Mouse (Mus musculus): Measurements from ENCODE around the gene Msto1.
A peak's percentile ranks its signal among the peaks of the same experiment; 100 is the strongest.

DNA sequence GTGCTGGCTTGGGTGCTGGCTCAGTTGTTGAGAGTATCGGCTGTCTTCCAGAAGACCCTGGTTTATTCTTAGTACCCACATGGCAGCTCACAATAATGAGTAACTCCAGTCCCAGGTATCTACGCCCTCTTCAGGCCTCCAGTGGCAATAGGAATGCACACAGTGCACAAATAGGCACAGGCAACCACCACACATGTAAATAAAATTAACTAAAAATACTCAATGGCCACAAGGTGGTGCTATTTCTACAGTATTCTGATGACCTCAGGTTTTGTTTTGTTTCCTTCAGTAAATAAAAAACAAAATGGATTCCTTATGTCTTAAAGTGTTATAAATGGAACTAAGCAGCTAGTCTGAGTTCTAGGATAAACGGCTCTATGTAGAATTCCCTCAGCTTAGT, 25.9 kb upstream of the Msto1 start:
- TF ChIP-seq CTCF (conservative IDR thresholded peaks at IDR 0.05 in 1 of 2, IDR thresholded peaks at IDR 0.05 in 1 of 2; ENCODE audit: low read depth in 2 of 2, low read length in 2 of 2) (peak; percentile 7 to 80; a peak in 3 of 4 replicates), ELF1 (IDR thresholded peaks at IDR 0.05; ENCODE audit: low read depth, low read length) (no peak), POLR2AphosphoS2 (IDR thresholded peaks at IDR 0.05; ENCODE audit: low read depth, low read length) (no peak), CHD1 (IDR thresholded peaks at IDR 0.05; ENCODE audit: low read depth, low read length) (no peak), ZNF384 (IDR thresholded peaks at IDR 0.05; ENCODE audit: low read depth, low read length) (no peak), MEF2A (IDR thresholded peaks at IDR 0.05; ENCODE audit: borderline replicate concordance, low read depth, low read length) (no peak), MXI1 (IDR thresholded peaks at IDR 0.05; ENCODE audit: low read depth, low read length) (no peak), E2F4 (IDR thresholded peaks at IDR 0.05; ENCODE audit: insufficient replicate concordance, low read depth, low read length) (no peak), POLR2A (IDR thresholded peaks at IDR 0.05; ENCODE audit: low read depth, low read length) (no peak), PAX5 (IDR thresholded peaks at IDR 0.05; ENCODE audit: low read length) (no peak)
